In genomic region chr6:12315070-12315909, GRCm38 (mm10) we compare ENCODE assay signal across 10 mouse cellular contexts.
DNase-seq lines count a peak whose midpoint lies in the region; ATAC-seq and TF ChIP-seq lines count a peak whose summit lies in the region.
"Had no signal": no experiment of that assay in that cellular context is flagged by ENCODE, and none has a peak within 500 bp of the region (broad histone marks: within the 10 kb centered on the region; RNA-seq: fewer than 3 reads in every experiment).

No protein-coding gene starts in this region.

- H3K4me1 ChIP-seq in neural tube, embryonic 11.5 days (ENCODE audit: control insufficient read depth, insufficient read depth, low read length), result no peaks in the 10 kb centered on the region
- H3K4me1 ChIP-seq in hindbrain, embryonic 12.5 days, result no peaks in the 10 kb centered on the region
- H3K4me1 ChIP-seq in midbrain, postnatal 0 days (ENCODE audit: insufficient read depth, low read length), result no peaks in the 10 kb centered on the region
- H3K4me1 ChIP-seq: heart, embryonic 15.5 days had no signal

- H3K4me3 ChIP-seq in neural tube, embryonic 11.5 days (ENCODE audit: low read depth, low read length), result no peak overlapping the region
- H3K4me3 ChIP-seq in hindbrain, embryonic 12.5 days, result no peak overlapping the region
- no peak overlapping the region for H3K4me3 ChIP-seq in midbrain, postnatal 0 days (ENCODE audit: low read depth, low read length)
- H3K4me3 ChIP-seq: heart, embryonic 15.5 days had no signal

- H3K9me3 ChIP-seq in neural tube, embryonic 11.5 days (ENCODE audit: control insufficient read depth, low read length), result no peaks in the 10 kb centered on the region
- H3K9me3 ChIP-seq in hindbrain, embryonic 12.5 days (replicated peaks), result no peaks in the 10 kb centered on the region
- H3K9me3 ChIP-seq in midbrain, postnatal 0 days (ENCODE audit: low read length), result no peaks in the 10 kb centered on the region
- H3K9me3 ChIP-seq: G1E; heart, embryonic 15.5 days had no signal

- H3K9ac ChIP-seq in neural tube, embryonic 11.5 days (ENCODE audit: low read length), result no peak overlapping the region
- no peak overlapping the region for H3K9ac ChIP-seq in hindbrain, embryonic 12.5 days
- H3K9ac ChIP-seq in midbrain, postnatal 0 days (replicated peaks; ENCODE audit: low read length, poor library complexity, severe bottlenecking), result no peak overlapping the region
- H3K9ac ChIP-seq: heart, embryonic 15.5 days had no signal

- TF ChIP-seq CTCF in midbrain, postnatal 0 days (IDR thresholded peaks at IDR 0.05), result peak; percentile 85

- no peak overlapping the region for H3K4me2 ChIP-seq in neural tube, embryonic 11.5 days (ENCODE audit: low read depth)
- no peak overlapping the region for H3K4me2 ChIP-seq in hindbrain, embryonic 12.5 days (replicated peaks)
- H3K4me2 ChIP-seq in midbrain, postnatal 0 days (ENCODE audit: low read depth, low read length, poor library complexity, severe bottlenecking), result no peak overlapping the region
- H3K4me2 ChIP-seq: heart, embryonic 15.5 days had no signal

- DNase-seq in cerebellum, postnatal 14 days, result peak; percentile 29 to 47
- no peak for DNase-seq in neural tube, embryonic 11.5 days (ENCODE audit: low spot score)
- DNase-seq in neural tube, embryonic 10.5 days (ENCODE audit: extremely low spot score, low spot score), result no peak
- DNase-seq in midbrain, postnatal 0 days (ENCODE audit: low spot score), result peak; percentile 77
- DNase-seq in spleen, adult 18-20 months, result no peak

- H3K27ac ChIP-seq in neural tube, embryonic 11.5 days (ENCODE audit: low read depth, low read length), result no peak overlapping the region
- no peak overlapping the region for H3K27ac ChIP-seq in hindbrain, embryonic 12.5 days
- no peak overlapping the region; the same call in 1 of the 2 replicates for H3K27ac ChIP-seq in midbrain, postnatal 0 days (ENCODE audit: low read depth, low read length)
- H3K27ac ChIP-seq: heart, embryonic 15.5 days had no signal

- no peaks in the 10 kb centered on the region for H3K36me3 ChIP-seq in neural tube, embryonic 11.5 days (ENCODE audit: control insufficient read depth, insufficient read depth, low read length)
- no peaks in the 10 kb centered on the region for H3K36me3 ChIP-seq in hindbrain, embryonic 12.5 days
- no peaks in the 10 kb centered on the region; the same call in 1 of the 2 replicates for H3K36me3 ChIP-seq in midbrain, postnatal 0 days (ENCODE audit: insufficient read depth, low read length)
- H3K36me3 ChIP-seq: G1E; heart, embryonic 15.5 days had no signal

- no peak for ATAC-seq in cerebellum, adult (ENCODE audit: insufficient number of reproducible peaks, low FRiP score, low TSS enrichment)
- ATAC-seq in neural tube, embryonic 11.5 days (ENCODE audit: insufficient read depth, low FRiP score, low TSS enrichment), result peak; percentile 29; the same call in 1 of the 2 replicates
- peak; percentile 60; the same call in 1 of the 2 replicates for ATAC-seq in hindbrain, embryonic 12.5 days (ENCODE audit: low FRiP score)
- ATAC-seq in midbrain, postnatal 0 days (ENCODE audit: low FRiP score), result peak; percentile 69; the same call in 1 of the 2 replicates
- ATAC-seq in erythroblast, adult 5-6 weeks (replicated peaks; ENCODE audit: low FRiP score, poor library complexity, severe bottlenecking), result no peak

- WGBS in neural tube, embryonic 11.5 days, result 62% methylated on average over 7 of the region's 7 CpGs
- 55% methylated on average over 7 of the region's 7 CpGs for WGBS in hindbrain, embryonic 12.5 days
- whole genome bisulfite sequencing in midbrain, postnatal 0 days, result 50% methylated on average over 7 of the region's 7 CpGs

- no peaks in the 10 kb centered on the region for H3K27me3 ChIP-seq in neural tube, embryonic 11.5 days (ENCODE audit: control insufficient read depth, insufficient read depth, low read length)
- H3K27me3 ChIP-seq in hindbrain, embryonic 12.5 days, result no peaks in the 10 kb centered on the region
- no peaks in the 10 kb centered on the region for H3K27me3 ChIP-seq in midbrain, postnatal 0 days (ENCODE audit: insufficient read depth, low read length)
- H3K27me3 ChIP-seq: heart, embryonic 15.5 days had no signal

Comparison
In these comparisons a context has a peak if more than half of its experiments do, and no peak if none do; other contexts are left out.
1. DNase-seq: peak in cerebellum, postnatal 14 days (2 of 2) and midbrain, postnatal 0 days (single experiment); none in neural tube, embryonic 11.5 days (single experiment), neural tube, embryonic 10.5 days (single experiment) and spleen, adult 18-20 months (0 of 2).
2. ATAC-seq: peak in neural tube, embryonic 11.5 days (single experiment), hindbrain, embryonic 12.5 days (single experiment) and midbrain, postnatal 0 days (single experiment); none in cerebellum, adult (single experiment) and erythroblast, adult 5-6 weeks (single experiment).